Mouse (Mus musculus) bone marrow, adult 2 months (tissue): ENCODE measurements around the gene Anapc13. TPM values are rescaled to one million over a fixed set of nuclear protein-coding genes. Genes with fewer than 3 reads are reported as not detected.

Source experiments
- H3K27ac ChIP-seq: fragments of 200-500 bp; 2 replicates; pipeline ENCODE4 v1.5.1; 2012; ENCODE audit warnings: low read depth, mild to moderate bottlenecking, control low read depth, inconsistent platforms, low read length; ENCODE audit not compliant: control insufficient read depth, poor library complexity, insufficient read depth
- H3K4me1 ChIP-seq: fragments of 200-500 bp; 2 replicates; pipeline ENCODE4 v1.6.1; 2011; ENCODE audit warnings: low read length; ENCODE audit not compliant: control insufficient read depth, insufficient read depth
- H3K4me3 ChIP-seq: fragments of 200-500 bp; replicated peaks from 2 replicates; pipeline ENCODE3; 2011; ENCODE audit warnings: mild to moderate bottlenecking, low read depth, low read length, control low read depth; ENCODE audit not compliant: control insufficient read depth
- CTCF ChIP-seq: fragments of 200-500 bp; IDR thresholded peaks from 2 replicates; pipeline ENCODE4 v1.5.1; 2011; ENCODE audit warnings: low read length, control low read depth; ENCODE audit not compliant: control insufficient read depth, insufficient read depth
- POLR2A ChIP-seq: fragments of 200-500 bp; IDR thresholded peaks from 2 replicates; pipeline ENCODE4 v1.6.1; 2011; ENCODE audit warnings: low read depth, mild to moderate bottlenecking, control low read depth, low read length, borderline replicate concordance; ENCODE audit not compliant: control insufficient read depth
- WGBS: fragments of 180-500 bp; shearing (Covaris S2); methylation state at CpG from one replicate; pipeline ENCODE4 v1.1.7; 2018; 5-methylcytosine and 5-hydroxymethylcytosine counted together
- polyA plus RNA-seq: library from polyadenylated mRNA; stranded (reverse); fragments of >200 nt; gene quantifications from 2 replicates; pipeline ENCODE4 v1.2.4, GENCODE M21; 2011; ENCODE audit warnings: low replicate concordance; ENCODE audit not compliant: missing spikeins, insufficient read depth, insufficient read length

Gene Anapc13
- polyA plus RNA-seq, 1 experiment: 35.9 TPM

DNA sequence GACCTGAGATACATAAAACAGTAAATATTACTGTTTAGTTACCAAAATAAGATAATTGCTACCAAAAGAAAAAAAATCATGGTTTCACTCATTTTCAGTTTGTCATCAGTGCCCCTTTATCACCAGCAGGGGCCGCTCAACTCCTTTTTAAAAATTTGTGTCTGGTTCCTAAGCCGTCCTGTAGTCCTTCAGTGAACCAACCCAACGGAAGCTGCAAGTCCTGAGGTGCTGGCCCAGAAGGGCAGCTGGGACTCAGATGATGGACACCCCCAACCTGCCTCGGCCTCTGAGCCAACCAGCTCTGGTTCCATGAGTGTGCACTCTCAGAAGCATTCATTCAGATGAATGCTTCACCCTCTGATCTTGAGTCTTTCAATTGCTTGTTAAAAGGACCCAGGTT is 10.5 kb downstream of the Anapc13 start:
- WGBS: 5% methylated on average over 4 of the region's 4 CpGs
- Histone ChIP-seq H3K4me1 (no peaks in the 10 kb centered on the region; the same call in 1 of the 2 replicates), H3K27ac (no peak overlapping the region), H3K4me3 (no peak overlapping the region)
- TF ChIP-seq CTCF (no peak), POLR2A (no peak)

DNA sequence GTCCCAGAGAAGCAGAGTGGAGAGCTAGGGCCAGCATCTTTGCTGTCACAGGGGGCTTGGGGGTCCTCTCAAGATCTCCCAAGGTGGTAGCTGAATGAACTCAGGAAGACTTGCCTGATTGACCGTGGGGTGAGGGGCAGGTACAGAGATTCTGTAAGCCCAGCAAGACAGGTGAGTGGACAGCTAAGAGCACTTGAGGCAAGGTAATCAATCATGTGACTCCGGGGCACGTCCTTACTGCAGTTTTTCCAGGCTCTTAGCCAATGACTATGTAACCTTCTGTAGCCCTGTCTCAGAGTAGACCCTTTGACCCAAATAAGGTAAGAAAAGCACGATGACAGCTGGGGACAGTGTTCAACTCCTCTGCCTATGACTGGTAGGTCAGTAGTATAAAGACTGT is 11.0 kb downstream of the Anapc13 start:
- Histone ChIP-seq H3K4me3 (no peak overlapping the region), H3K4me1 (no peaks in the 10 kb centered on the region), H3K27ac (no peak overlapping the region)
- 58% methylated on average over 4 of the region's 4 CpGs for WGBS
- TF ChIP-seq CTCF (no peak), POLR2A (no peak)

DNA sequence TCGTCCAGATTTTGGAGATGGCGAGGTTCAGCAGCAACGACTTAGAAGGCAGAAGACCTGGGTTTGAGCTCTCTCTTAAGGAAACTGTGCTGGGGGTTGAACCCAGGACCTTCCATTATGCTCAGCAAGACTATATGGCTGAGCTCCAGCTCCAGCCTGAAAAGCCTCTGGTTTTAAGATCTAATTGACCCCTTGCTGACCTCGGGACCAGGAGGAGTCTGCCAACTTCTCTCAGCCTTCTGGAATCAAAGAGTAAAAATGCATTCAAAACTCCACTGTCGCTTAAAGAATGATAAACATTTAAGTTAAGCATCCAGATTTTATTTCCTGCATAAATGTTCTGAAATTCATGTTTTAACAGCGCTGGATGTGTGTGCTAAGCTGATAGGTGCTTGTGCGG is 12.9 kb downstream of the Anapc13 start:
- no peak for TF ChIP-seq CTCF
- TF ChIP-seq POLR2A: no peak
- WGBS: 81% methylated on average over 7 of the region's 7 CpGs
- Histone ChIP-seq H3K27ac (no peak overlapping the region), H3K4me1 (no peaks in the 10 kb centered on the region), H3K4me3 (no peak overlapping the region)

DNA sequence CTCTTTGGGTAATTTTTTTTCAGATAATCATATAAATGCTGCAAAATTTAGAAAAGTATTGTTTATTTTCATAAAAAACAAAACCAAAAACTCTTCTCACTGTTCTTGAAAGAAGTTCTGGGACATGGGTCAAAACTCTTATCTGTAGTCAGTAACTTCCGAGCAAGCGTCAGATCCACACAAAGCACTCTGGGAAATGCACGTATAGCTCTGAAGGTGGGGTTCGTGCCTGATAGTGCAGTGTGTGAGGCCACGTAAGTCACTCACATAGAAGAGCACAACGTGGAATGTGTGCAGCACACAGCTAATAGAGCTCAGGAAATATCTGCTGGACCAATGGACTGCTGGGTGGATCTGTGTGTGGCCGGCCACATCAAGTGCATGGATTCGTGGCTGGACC is 13.4 kb downstream of the Anapc13 start:
- H3K4me3 ChIP-seq: no peak overlapping the region
- no peak overlapping the region for H3K27ac ChIP-seq
- 76% methylated on average over 8 of the region's 8 CpGs for WGBS
- no peaks in the 10 kb centered on the region for H3K4me1 ChIP-seq
- TF ChIP-seq POLR2A (no peak), CTCF (no peak)

DNA sequence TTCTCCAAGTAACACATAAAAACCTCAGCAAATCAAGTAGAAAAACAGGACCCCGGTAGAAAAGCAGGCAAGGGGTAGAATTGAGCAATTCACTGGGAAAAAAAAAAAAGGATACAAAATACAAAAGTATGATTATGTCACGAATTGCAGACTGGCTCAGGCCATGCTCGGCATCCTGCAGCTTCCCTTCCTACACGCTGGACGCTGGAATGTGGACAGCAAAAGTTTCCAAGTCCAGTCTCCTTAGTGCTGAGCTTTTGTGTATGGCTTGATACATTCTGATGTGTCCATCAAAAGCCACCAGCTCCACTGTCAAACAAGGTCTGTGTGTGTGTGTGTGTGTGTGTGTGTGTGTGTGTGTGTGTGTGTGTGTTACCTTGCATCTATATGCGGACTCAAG is 15.4 kb downstream of the Anapc13 start:
- 78% methylated on average over 6 of the region's 6 CpGs for WGBS
- TF ChIP-seq CTCF (no peak), POLR2A (no peak)
- no peak overlapping the region for H3K4me3 ChIP-seq
- H3K4me1 ChIP-seq: no peaks in the 10 kb centered on the region
- H3K27ac ChIP-seq: no peak overlapping the region

DNA sequence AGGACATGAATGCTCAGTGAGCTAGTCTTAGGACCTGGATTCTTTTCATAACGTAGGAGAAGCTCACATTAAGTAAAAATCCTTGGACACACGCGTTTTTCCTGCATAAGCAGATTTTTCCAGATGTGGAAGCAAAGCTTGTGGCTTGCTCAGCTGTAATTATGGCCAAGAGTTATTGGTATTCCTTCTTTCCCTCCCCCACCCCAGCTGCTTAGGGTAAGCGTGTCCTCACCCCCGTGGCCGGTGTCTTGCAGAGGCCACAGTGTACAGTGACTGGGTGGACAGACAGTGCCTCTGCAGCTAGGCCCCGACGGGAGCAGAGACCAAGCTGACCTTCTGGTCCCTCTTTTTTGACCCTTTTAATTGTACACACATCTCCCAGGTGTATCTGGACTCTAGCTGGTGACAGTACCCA is 17.0 kb downstream of the Anapc13 start:
- Histone ChIP-seq H3K27ac (0 out of 2 replicates have a peak overlapping the region, but pooled peaks have one; percentile 8), H3K4me3 (no peak overlapping the region), H3K4me1 (no peaks in the 10 kb centered on the region)
- WGBS: 60% methylated on average over 8 of the region's 8 CpGs
- TF ChIP-seq CTCF (no peak), POLR2A (no peak)

DNA sequence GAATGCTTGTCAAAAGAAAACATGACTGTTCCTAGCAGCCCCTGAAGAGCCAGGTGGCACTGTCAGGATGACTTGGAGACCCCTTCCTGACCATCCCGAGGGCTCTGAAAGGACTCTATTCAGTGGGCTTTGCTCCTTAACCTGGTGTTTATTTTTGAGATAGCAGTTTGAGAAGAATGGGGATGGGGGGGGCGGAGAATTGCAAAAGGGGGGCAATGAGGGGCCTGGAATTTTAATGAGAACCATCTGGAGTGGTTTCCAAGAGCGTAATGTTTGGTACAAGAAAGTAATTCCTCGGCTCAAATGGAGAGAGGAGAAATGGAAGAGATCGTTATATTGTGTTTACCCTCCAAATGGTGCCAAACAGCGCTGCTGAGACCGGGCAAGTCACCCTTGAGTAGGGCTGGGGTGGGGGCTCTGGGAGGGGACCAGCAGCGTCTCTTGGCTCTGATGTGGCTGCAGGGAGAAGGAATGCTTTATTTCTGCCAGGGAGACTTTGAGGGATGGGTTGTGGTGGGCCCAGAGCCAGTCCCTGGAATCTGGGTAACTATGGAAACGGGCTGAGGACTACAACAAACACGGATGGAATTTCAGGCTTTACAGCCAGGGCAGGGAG is 17.5 kb downstream of the Anapc13 start:
- no peaks in the 10 kb centered on the region for H3K4me1 ChIP-seq
- 67% methylated on average over 10 of the region's 10 CpGs for WGBS
- 0 out of 2 replicates have a peak overlapping the region, but pooled peaks have one; percentile 8 for H3K27ac ChIP-seq
- no peak overlapping the region for H3K4me3 ChIP-seq
- TF ChIP-seq POLR2A (no peak), CTCF (no peak)

DNA sequence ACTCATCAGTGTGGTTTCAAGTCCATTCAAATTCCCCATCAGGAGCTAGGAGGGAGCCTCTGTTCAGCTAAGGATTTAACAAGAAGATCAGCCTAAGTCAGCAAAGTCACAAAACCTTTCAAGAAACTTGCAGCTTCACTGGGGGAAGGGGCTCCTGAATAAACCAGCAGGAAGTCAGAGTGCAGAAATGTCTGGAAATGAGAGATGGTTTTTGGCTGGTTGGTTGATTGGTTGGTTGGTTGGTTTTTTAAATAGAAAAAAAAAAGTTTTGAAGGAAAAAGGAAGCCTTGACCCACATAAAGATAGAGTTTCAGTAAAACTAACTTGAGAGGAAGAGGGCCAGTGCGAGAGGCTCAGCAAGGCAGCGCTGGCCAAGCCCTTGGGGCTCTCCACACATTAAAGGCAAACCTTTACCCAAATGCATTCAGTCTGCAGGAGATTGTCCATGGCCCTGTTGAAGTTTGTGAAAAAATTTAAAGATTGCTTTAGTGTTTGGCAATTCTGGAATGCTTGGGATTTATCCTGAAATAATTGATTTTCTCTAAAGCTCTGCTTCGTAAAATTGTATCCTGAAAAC is 19.1 kb downstream of the Anapc13 start:
- 66% methylated on average over 3 of the region's 3 CpGs for WGBS
- no peak overlapping the region for H3K4me3 ChIP-seq
- TF ChIP-seq POLR2A (no peak), CTCF (no peak)
- no peaks in the 10 kb centered on the region for H3K4me1 ChIP-seq
- no peak overlapping the region for H3K27ac ChIP-seq
